Mouse (Mus musculus) hindbrain, embryonic 13.5 days (tissue): Measurements from ENCODE around the gene Naga. TPM values are rescaled to one million over a fixed set of nuclear protein-coding genes. Genes with fewer than 3 reads are reported as not detected.

Experiments used
- polyA plus RNA-seq: library from polyadenylated mRNA; unstranded; fragments of >200 nt; fragmentation: Nextera tagmentation; extraction: Ambion mirVana; gene quantifications from 2 replicates; pipeline ENCODE4 v1.2.1, GENCODE M21; 2015

Gene Naga
- polyA plus RNA-seq, 1 experiment from 2014 or later = 30.2 TPM

Other genes starting within 250 kb of the Naga start
- gene Ccdc134, start 211.0 kb downstream of the Naga start, polyA plus RNA-seq = 13.0 and 14.8 TPM in 2 replicates
- gene Srebf2, start 191.7 kb downstream of the Naga start, polyA plus RNA-seq = 179 and 193 TPM in 2 replicates
- gene Shisa8, start 126.1 kb downstream of the Naga start, polyA plus RNA-seq = 0.93 and 1.8 TPM in 2 replicates
- not detected in 2 replicates for gene Tnfrsf13c, start 114.6 kb downstream of the Naga start, polyA plus RNA-seq
- 20.0 and 22.0 TPM in 2 replicates for gene Cenpm, start 94.2 kb downstream of the Naga start, polyA plus RNA-seq
- gene 1500009C09Rik, start 86.5 kb downstream of the Naga start, polyA plus RNA-seq = 8.9 and 9.2 TPM in 2 replicates
- 329 and 346 TPM in 2 replicates for gene Sept3, start 64.0 kb downstream of the Naga start, polyA plus RNA-seq
- gene Wbp2nl, start 40.0 kb downstream of the Naga start, polyA plus RNA-seq = 0.16 and 0.18 TPM in 2 replicates
- gene Pheta2, start within 50 bp of the Naga start, polyA plus RNA-seq = 1.9 and 2.3 TPM in 2 replicates
- gene Smdt1, start within 50 bp of the Naga start, polyA plus RNA-seq = 348 and 365 TPM in 2 replicates
- gene Ndufa6, start 15.4 kb upstream of the Naga start, polyA plus RNA-seq = 363 and 382 TPM in 2 replicates
- 2.1 and 2.6 TPM in 2 replicates for gene Cyp2d22, start 41.3 kb upstream of the Naga start, polyA plus RNA-seq
- gene Cyp2d11, start 55.1 kb upstream of the Naga start, polyA plus RNA-seq = not detected in 2 replicates
- not detected in 2 replicates for gene Cyp2d10, start 68.3 kb upstream of the Naga start, polyA plus RNA-seq
- gene Cyp2d9, start 94.5 kb upstream of the Naga start, polyA plus RNA-seq = not detected in 2 replicates
- gene Cyp2d12, start 216.1 kb upstream of the Naga start, polyA plus RNA-seq = not detected in 2 replicates